Mouse (Mus musculus) frontal cortex, postnatal 10 days (tissue): ENCODE results near the gene Ipcef1.
"Not testable (repeated sequence)": the region's sequence is repeated elsewhere in the genome, so short reads cannot be mapped to it uniquely, and the experiment has no call there.

Source experiments
- DNase-seq, 2 experiments: peaks; one replicate each; pipeline ENCODE4 v3.0.0; 2022; ENCODE audit warnings: low spot score in 2 of 2, mixed read lengths in 1 of 2

Ipcef1 gene

DNA sequence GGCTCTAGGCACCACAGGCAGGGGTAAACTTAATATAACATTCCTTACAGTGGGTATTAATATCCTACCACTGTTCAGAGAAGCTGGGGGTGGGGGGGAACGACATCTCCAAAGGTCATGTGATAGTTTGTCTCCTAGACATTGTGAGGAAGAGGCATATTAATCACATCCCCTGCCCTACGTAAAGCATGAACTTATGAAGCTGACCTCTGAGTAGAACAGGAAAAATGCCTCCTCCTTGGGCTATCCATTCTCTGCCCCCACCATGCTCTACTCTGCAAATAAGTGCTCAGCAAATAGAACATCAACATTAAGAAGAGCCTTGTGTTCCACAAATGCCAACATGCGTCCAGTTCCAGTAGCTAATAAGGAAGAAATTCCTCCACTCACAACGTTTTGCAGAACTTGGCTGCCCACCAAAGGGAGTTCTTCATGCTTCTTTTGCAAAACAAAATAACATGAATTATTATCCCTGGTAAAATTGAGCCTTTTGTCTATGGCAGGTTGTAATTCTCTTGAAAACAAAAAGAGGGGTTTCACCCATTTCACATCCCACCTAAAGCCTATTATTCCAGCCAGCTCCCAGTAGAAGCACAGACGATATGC is 162.5 kb downstream of the Ipcef1 start:
- DNase-seq = no peak

DNA sequence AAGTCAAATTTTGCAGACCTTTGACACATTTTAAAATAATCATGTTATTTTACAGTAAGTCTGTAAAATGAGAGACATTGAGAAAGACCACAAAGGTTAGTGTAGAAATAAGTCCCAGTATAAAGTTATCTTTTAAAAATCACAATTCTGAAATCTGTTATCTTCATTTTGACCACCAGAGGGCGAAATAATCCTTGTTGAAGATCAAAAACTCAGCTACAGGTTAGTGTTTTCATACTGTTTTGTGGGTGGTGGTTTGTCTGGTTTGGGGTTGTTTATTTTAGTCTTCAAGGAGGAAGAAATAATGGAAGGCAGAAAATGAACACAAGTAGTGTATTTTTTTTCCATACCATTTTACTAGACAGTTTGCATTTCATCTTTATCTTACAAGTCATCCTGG is 166.8 kb downstream of the Ipcef1 start:
- DNase-seq = no peak

DNA sequence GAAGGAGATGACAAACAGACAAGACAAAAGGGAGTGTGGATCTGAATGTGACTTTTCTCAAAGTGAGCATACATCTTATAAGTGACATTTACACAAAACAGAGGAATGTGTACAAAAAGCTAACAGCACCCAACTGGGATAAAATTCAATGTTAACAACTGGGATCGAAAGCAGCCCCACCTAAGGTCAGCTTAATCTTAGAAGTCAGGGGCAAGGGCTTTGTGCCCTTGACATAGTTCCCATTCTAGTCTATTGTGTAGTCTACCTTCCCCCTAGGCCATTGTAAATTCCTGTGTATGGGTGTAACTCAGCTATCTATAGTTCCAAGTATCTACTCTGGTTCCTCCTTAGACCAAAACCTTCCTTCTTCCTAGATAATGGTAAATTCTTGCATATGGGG is 170.2 kb downstream of the Ipcef1 start:
- not testable (repeated sequence) for DNase-seq

DNA sequence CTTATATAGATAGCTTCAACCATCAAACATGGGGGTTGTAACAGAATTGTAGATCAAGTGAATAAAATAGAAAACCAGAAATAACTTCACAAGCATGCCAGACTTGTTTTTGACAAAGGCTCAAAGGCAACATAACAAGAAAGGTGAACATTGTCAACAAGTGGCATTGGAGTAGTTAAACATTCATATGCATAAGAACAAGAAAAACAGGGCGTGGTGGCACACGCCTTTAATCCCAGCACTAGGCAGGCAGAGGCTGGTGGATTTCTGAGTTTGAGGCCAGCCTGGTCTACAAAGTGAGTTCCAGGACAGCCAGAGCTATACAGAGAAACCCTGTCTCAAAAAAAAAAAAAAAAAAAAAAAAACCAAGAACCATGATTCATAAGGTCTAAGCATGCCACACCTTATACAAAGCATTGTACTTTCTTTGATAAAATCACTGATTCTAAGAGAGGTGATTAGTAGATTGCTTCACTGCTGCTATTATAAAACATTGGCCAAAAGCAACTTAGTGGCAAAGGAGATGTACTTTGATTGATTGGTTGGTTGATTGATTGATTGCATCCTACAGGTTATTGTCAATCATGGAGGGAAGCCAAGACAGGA is 173.9 kb downstream of the Ipcef1 start:
- no peak for DNase-seq

DNA sequence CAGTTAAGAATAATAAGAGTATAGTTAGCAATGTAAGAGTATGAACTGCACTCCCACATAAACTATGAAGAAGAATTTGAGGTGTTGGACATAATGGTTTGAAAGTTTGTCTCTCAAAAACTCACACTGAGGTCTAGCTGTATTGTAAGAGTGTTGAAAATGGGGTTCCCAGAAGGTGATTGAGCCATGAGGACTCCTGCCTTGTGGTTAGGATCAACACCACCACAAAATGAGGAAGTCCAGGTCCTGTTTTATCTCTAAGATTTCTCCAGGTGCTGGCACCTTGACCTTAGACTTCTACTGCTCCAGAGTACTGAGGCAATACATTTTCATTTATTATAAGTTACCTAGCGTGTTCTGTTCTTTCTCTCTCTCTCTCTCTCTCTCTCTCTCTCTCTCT is 178.4 kb downstream of the Ipcef1 start:
- no peak for DNase-seq

DNA sequence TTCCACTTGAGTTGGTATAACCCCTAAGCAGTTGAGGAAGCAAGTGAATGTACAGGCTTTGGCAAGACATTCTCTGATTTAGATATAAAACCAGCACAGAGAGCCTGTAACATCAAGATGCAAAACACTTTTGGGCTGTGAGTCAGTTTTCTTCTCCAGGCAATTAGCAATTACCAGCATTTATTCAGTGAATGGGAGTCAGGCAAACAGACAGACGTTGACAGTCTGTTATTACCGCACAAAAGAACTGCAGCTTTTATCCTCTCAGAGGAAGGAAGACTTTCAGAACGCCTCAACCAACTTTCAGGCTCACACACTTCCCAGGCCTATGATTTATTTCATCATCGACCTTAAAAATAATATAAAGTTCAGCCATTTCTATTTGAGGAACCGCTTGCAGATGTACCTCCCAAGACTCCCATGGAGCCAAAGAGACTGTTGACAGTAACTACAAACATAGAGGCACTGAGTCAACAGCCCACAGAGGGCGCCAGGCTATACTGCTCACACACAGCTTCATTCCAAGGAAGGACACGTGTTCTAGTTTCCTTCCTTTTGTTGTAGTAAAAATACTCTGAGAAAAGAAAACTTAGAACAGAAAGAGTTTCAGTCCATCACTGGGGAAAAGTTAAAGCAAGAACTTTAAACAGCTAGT is 180.7 kb downstream of the Ipcef1 start:
- DNase-seq = no peak

DNA sequence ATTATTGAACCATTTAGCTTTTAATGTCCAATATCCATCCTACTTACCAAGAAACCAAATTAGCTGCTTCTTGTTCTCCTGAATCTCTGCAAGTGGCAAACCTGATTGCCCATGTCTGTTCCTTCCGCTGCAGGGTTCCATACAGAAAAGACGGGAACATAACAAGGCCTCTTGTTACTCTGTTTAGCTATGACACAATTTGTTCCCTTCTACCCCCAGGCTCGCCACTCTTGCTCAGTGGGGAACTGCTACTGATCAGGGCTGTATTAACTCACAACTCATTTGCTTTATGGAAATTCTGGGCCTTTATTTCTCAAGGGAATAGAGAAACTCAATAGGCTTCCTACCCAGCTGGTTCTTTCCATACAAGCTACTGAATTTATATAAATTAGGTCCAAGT is 196.5 kb downstream of the Ipcef1 start:
- no peak for DNase-seq

DNA sequence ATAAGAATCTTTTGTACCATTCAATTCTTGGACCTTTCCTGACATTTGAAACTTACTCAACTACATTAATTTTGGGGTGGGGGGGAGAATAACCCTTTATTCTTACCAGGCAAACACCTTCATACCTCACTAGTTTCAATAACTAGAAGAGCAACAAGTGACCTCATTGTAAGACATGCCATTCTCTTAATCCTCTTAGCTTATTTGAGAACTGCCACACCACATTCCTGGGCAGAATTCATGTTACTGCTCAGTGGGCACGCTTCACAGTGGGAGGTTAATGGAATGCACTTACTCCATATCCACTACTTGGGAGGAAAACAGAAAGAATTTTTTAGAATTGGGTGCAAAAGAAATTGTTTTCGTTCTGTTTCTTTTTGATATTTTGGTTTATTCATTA is 203.4 kb downstream of the Ipcef1 start:
- DNase-seq = no peak

DNA sequence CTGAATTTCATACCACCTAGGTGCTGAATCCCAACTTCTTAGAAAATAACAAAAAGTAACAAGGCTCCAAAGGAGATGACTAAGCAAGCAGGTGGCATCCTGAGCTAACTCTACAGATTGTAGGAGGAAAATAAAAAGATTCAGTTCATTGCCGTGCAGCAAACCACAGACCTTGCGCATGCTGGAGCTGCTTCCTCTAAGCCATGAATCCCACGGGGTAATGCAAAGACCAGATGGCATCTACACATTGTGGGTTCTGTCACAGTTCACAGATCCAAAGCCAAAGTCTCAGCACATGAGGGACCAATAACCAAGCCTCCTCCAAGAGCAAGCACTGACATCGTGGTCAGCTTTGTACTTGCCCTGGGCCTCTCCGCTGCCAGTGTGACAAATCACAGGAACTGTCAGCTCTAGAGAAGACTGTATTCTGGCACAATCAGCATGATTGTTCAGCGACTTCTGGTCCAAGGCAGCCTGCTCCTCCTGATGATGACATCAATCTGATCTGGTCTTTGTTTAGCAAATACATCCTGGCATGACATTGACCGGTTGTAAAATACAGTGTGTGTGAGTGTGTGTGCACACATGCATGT is 204.0 kb downstream of the Ipcef1 start:
- no peak for DNase-seq

DNA sequence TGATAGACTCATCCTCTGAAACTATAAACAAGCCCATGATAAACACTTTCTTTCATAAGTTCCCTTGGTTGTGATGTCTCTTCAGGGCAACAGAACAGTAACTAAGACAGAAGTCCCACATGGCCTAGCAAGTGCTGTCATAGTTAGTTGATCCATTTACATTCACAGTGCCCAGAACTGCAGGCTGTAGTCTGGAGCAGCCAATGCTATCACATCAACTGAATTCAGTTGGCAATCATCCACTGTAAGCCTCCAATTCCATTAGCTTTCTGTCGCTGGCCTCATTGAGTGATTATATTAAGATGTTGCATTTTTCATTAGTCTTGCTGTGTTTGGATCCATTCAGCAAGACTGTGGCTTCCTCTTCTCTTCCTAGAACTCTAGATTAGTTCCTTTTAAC is 206.0 kb downstream of the Ipcef1 start:
- no peak for DNase-seq

DNA sequence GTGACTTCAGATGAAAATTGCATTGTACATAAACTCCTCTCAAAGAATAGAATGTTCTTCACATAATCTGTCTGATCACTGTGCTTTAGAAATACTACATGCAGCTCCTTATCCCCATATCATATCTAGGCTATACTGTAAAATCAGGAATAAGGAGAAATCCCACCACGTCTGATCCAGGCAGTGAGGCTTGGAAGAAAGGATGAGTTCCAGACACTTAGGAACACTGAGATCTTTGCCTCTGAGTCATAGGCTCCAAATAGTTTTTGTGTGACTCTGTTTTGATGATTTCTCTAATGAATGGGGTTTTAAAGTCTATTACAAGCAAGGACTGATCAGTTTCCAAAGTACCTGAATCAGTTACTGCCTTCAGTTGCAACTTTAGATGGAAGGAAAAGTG is 210.1 kb downstream of the Ipcef1 start:
- DNase-seq = no peak
